Mouse (Mus musculus) G1E-ER4 (cell line): ENCODE data around the gene Batf3. TPM values are rescaled to one million over a fixed set of nuclear protein-coding genes. Genes with fewer than 3 reads are reported as not detected.

Source experiments
- GATA1 ChIP-seq: IDR thresholded peaks from one replicate; pipeline ENCODE4 v1.8.0; 2012; ENCODE audit warnings: low read length, inconsistent platforms
- polyA plus RNA-seq: library from polyadenylated mRNA; stranded (reverse); fragments of >175 nt; gene quantifications from 2 replicates; pipeline ENCODE4 v1.2.3, GENCODE M21; 2012

The Batf3 gene
- polyA plus RNA-seq, 1 experiment: 0.15 TPM

GRCm38 (mm10) chr1:191107306-191107705 is 9.7 kb downstream of the Batf3 start:
- no peak for TF ChIP-seq GATA1

DNA sequence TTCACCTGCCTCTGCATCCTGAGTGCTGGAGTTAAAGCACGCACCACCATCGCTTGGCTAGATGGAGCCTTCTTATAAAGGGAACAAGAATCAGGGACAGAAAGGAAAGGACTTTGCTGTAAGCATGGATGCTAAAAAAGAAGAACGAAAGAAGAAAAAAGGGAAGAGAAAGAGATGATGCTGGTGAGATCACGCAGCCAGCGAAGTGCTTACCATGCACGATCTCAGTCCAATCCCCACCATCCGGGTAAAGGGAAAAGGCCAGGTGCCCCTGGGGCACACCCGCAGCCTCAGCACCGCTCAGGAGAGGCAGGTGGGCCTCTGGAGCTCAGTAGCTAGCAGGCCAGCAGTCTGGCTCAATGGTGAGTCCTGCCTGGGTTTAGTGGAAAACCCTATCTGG is 12.3 kb downstream of the Batf3 start:
- TF ChIP-seq GATA1: no peak

GRCm38 (mm10) chr1:191111146-191111545 is 13.5 kb downstream of the Batf3 start:
- no peak for TF ChIP-seq GATA1

GRCm38 (mm10) chr1:191114868-191115267 is 17.2 kb downstream of the Batf3 start:
- TF ChIP-seq GATA1: no peak

- no peak for TF ChIP-seq GATA1
These were observed 18.0 kb downstream of the Batf3 start for GRCm38 (mm10) chr1:191115514-191116238.

DNA sequence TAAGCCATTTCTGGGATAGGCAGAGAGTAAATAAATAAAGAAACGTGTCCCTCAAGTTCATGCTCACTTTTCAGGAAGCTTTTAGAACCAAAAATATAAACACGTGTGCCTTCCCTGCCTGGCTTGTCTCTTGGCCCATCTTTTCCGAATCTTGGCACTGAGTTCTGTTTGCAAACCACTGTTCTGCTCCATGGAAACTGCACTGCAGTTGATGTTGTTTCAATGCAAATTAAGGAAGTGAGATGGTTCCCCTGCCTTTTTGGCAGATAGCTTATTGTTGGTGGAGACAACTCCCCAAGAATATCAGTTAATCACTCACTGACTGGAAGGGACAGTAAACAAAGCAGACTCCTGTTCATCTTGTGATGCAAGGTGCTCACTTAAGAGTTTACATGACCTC is 25.1 kb downstream of the Batf3 start:
- TF ChIP-seq GATA1: no peak

DNA sequence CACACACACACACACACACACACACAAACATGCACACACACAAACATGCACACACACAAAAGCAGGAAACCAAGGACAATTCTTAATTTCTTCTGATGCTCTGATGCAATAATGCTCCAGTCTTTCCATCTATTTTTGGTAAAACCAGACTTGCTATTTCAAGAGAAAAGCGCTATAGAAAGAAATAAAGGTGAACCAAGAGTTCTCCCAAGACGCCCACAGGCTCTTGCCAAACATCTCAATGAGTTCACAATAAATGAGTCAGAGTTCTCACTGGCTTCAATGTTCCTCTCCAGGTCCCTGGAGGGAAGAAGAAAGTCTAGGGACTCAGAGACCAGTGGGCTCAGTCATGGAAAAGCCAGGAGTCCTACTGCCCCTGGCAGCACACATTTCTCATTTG is 26.0 kb downstream of the Batf3 start:
- TF ChIP-seq GATA1: no peak

DNA sequence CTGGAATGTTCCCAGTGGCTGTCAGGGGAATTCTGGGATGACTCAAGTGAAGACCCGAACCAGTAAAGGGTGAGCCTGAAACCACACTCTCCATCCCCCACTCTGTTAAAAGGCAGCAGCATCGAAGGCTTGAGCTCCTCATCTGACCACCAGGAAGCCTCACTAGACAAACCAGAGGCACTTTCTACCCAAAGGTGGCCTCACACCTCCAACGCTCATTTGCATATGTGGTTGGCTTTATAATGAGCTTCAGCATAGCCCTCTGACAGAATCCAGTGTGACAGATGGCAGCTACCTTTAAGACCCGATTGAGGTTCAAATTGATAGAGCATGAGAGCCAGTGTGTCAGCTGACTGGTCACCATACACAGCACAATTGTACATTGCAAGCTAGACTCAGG is 26.6 kb downstream of the Batf3 start:
- no peak for TF ChIP-seq GATA1

DNA sequence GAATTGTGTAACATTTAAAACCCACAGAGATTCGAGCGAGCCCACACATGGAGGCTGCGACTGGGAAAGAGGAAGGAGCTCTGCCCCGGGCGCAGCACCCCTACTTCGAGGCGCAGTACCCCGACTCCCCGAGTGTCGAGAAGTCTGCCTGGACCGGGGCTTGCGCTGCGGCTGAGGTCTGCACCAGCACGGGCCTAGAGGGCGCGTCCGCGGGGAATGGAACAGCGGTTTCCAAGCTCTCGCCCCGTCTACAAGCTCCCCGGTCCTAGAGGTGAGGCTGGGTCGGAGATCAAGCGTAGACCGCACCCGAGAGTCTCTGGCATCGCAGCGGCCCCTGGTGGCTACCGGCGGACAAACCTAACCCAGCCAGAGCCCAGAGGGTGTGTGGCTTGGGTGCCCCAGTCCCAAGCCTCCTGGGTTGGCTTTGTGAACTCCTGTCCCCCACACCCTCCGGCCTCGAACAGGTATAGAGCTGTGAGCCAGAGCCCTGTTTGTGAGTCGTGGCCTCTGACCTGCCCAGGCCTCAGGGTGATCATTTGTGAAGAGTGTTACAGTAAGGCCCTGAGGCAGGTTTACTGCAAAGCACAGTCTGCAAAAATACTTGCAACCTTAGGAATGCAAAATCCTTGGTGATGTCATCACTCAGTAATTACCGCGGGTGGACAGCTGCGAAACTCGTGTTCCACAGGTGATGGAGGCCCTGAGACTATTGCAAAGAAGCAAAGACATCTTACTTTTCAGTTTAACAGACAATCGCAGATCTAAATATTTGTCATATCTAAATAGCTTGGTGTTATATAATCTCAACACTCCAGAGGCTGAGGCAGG is 28.4 kb downstream of the Batf3 start:
- TF ChIP-seq GATA1: no peak

DNA sequence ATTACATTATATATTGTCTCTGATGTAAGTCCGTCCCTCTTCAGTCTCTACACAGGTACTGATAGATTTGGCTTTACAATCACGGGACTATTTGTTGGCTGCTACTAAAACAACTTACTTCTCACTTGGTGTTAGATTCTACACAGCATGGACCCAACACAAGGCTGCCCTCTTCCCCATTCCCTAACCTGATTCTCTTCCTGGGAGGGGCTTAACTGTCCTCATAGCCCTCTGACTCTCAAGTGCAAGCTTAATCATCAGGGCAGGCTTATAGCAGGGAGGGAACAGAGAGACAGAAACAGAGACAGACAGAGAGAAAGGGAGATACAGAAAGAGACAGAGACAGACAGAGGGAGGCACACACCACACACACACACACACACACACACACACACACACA is 34.0 kb downstream of the Batf3 start:
- TF ChIP-seq GATA1: no peak

DNA sequence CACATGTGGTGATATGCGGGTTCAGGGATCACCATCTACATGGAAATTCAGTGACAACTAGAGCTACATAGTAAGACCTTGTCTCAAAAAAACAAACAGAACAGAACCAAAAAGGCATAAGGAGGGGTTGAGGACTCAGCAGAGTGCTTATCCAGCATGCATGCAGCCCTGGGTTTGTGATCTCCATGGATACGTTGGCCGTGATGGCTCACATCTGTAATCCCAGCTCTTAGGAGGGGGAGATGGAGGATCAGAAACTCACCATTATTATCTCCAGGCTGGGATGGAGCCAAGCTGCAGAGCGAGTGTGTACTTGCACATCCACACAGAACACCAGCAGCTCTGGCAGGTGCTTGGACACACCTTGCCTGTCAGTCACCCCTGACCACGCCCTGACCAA is 34.6 kb downstream of the Batf3 start:
- no peak for TF ChIP-seq GATA1

DNA sequence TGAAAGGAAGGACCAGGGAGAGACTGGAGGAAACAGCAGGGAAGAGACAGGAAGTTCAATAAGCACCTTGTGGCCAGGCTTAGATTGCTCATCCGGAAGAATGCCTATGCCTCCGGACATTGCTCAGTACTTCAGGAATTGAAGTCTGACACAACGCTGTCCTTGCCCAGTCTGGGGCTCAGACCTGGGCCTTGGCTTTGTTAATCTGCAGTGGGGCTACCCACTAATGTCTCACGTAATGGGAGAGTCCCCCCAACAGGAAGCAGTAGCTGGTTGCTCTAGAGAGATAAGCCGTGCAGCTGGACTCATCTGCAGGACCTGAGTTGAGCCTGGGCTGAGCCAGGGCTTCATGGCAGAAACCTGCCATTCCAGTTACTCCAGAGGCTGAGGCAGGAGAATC is 35.3 kb downstream of the Batf3 start:
- TF ChIP-seq GATA1: peak; percentile 29

DNA sequence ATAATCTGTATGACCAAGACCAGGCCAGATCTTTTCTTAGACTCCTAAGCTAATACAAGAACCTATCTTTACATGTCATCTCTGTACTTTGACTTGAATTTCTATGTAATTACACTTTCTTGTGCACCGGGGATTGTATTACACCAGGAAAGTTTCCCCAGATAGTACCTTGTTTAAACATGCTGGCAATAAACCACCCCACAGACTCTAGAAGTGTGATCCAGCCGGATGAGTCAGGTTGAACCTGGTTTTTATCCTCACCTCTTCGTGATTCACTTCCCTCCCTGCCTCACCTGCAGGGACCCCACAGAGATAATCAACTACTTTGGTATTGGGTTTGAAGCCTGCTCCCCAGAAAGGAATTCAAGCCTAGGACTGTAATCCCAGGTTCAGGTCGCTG is 37.8 kb downstream of the Batf3 start:
- no peak for TF ChIP-seq GATA1

GRCm38 (mm10) chr1:191138436-191138835 is 40.8 kb downstream of the Batf3 start:
- TF ChIP-seq GATA1: no peak

DNA sequence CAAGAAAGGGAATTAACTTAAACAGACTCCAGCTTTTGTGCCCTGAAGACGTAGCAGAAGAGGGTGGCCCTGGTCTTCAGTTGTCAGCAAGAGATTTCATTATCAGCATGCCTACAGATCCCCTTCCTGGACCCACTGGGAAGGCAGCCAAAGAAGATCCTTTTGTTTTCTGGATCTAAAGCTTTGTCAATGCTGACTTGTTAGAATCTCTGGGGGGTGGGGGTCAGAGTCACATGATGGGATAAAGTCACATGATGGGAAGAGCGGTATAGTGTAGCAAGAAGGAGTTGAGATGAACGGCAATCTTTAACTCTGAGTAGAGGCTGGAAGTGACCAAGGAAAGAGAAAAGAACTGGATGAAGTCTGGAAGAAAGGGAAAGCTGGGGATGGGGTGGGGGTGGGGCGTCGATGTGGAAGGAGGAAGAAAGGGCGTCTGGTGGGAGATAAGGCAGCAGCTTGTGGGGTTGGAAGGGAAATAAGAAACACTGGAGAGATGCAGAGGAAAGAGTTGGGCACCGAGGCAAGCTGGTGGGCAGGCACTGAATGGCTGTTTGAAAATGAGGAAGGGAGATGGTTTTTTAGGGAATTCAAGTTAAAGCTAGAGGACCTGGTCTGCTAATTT is 41.3 kb downstream of the Batf3 start:
- no peak for TF ChIP-seq GATA1

DNA sequence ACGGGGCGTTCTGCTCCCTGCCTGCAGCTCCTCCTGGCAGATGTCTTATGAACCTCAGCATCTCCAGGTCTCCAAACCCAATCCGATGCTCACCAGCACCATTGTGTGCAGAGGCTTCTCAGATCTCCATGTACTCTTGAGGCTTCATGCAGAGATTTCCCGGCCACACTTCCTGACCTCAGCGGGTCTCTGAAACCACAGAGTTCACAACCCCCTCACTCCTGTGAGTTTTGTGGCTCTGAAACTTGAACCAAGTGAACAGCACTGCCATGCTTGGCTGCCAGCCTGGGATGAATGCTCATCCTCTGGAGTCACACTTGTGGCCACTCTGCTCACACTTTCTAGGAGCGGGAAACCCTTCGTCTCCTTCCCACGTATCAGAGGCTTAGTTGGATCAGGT is 43.3 kb downstream of the Batf3 start:
- TF ChIP-seq GATA1: no peak

DNA sequence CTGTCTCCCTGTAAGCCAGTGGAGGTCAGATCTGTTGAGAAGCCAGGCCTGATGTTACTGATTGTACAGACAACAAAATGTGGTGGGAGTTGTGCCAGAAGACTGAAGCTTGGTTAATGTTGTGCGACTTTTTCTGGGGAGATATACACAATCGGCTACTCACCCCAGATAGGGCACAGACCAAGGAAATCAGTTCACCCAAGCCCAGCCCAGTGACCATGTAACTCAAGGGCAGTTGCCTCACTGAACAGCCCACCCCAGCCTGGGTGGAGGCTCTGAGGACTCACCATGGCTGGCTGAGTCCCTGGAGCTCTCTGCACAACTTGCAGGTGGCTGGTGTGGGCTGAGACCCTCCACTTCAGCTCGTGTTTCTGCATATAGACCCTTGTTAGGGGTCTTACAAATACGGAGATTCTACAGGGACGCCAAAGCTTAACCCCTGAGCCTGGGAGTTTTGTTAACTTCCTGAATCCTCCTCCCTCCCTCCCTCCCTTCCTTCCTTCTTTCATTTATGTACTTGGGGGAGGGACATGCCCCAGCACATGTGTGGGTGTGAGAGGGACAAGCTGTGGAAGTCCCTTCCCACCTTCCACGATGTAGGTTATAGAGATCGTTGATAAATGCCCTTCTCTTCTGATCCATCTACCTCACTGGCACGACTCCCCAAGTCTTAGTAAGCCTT is 53.4 kb downstream of the Batf3 start:
- no peak for TF ChIP-seq GATA1
